Mouse (Mus musculus) urinary bladder, adult 2 months (tissue): ENCODE results near the gene Triobp. TPM values are rescaled to one million over a fixed set of nuclear protein-coding genes. Genes with fewer than 3 reads are reported as not detected.
"Not testable (repeated sequence)": the region's sequence is repeated elsewhere in the genome, so short reads cannot be mapped to it uniquely, and the experiment has no call there.

Experiments used
- DNase-seq: peaks from one replicate; pipeline ENCODE4 v3.0.0; 2022; ENCODE audit warnings: low spot score
- polyA plus RNA-seq: library from polyadenylated mRNA; depleted of rRNA; stranded (reverse); fragments of >200 nt; gene quantifications from 2 replicates; pipeline ENCODE4 v1.2.3, GENCODE M21; 2012; rRNA removed

The Triobp gene
- polyA plus RNA-seq, 1 experiment, result 47.1 TPM

GRCm38 (mm10) chr15:79030551-79031435, 83.3 kb downstream of the Triobp start:
- peak; percentile 71 for DNase-seq

GRCm38 (mm10) chr15:79031908-79032307, 84.4 kb downstream of the Triobp start:
- DNase-seq, result not testable (repeated sequence)

- peak; percentile 62 for DNase-seq
Measured at GRCm38 (mm10) chr15:79037913-79038328, 90.4 kb downstream of the Triobp start.

- DNase-seq, result no peak
Measured at GRCm38 (mm10) chr15:79038331-79038730, 90.8 kb downstream of the Triobp start.

- DNase-seq, result peak; percentile 51
Measured at GRCm38 (mm10) chr15:79038853-79039252, 91.3 kb downstream of the Triobp start.

DNA sequence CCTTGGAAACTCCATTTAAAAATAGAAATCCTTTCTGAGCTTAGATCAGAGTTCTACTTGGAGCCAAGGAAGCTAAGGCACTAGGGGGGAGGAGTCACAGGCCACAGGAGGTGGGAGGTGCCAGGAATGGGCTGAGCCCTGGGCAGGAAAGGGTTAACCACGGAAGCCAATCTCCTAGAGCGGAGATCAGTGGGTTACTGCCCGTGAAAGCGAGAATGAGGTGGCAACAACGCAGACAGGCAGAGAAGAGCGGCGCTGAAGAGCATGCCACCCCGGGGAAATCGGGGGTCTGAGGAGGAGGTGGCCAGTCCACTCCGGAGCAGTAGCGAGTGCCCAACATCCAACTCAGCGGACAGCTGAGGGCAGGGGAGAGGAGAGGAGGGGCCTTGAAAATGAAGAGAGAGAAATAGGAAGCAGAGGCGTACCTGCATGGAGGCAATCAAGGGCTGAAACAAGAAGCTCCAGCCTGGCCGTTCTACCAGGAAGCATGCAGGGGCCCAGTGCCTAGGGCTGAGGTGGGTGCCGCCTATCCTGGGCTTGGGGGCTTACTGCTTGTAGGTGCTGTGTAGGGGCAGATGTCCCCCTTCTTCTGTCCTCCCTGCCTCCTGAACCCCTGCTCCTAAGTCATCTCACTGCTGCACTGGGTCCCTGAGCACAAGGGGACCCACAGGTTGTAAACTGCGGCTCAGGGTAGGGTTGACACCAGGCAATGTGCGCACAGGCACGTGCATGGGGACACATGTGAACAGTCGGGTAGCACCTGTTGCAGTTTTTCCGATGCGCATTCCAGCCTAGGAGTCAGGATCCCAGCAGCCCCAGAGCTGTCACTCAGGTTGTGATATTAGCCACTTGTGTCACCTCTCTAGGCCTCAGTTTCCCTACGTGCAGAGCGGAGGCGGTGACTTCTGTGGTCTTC, 93.2 kb downstream of the Triobp start:
- no peak for DNase-seq

- no peak for DNase-seq
Measured at GRCm38 (mm10) chr15:79041585-79041984, 94.1 kb downstream of the Triobp start, which contains the start of gene Galr3. TSS of gene Galr3 (plus strand) at chr15:79041885.

DNA sequence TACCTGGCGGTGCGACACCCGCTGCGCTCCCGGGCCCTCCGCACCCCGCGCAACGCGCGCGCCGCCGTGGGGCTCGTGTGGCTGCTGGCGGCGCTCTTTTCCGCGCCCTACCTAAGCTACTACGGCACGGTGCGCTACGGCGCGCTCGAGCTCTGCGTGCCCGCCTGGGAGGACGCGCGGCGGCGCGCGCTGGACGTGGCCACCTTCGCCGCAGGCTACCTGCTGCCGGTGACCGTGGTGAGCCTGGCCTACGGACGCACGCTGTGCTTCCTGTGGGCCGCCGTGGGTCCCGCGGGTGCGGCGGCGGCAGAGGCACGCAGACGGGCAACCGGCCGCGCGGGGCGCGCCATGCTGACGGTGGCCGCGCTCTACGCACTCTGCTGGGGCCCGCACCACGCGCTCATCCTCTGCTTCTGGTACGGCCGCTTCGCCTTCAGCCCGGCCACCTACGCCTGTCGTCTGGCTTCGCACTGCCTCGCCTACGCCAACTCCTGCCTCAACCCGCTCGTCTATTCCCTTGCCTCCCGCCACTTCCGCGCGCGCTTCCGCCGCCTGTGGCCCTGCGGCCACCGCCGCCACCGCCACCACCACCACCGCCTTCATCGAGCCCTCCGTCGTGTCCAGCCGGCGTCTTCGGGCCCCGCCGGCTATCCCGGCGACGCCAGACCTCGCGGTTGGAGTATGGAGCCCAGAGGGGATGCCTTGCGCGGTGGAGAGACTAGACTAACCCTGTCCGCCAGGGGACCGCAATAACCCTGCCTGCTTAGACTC, 95.4 kb downstream of the Triobp start:
- DNase-seq, result no peak

- no peak for DNase-seq
Measured at GRCm38 (mm10) chr15:79044837-79045236, 97.3 kb downstream of the Triobp start.

GRCm38 (mm10) chr15:79048186-79048585, 100.7 kb downstream of the Triobp start:
- no peak for DNase-seq

- DNase-seq, result no peak
Measured at GRCm38 (mm10) chr15:79050160-79050845, 102.8 kb downstream of the Triobp start.

GRCm38 (mm10) chr15:79050964-79051363, 103.4 kb downstream of the Triobp start:
- no peak for DNase-seq

DNA sequence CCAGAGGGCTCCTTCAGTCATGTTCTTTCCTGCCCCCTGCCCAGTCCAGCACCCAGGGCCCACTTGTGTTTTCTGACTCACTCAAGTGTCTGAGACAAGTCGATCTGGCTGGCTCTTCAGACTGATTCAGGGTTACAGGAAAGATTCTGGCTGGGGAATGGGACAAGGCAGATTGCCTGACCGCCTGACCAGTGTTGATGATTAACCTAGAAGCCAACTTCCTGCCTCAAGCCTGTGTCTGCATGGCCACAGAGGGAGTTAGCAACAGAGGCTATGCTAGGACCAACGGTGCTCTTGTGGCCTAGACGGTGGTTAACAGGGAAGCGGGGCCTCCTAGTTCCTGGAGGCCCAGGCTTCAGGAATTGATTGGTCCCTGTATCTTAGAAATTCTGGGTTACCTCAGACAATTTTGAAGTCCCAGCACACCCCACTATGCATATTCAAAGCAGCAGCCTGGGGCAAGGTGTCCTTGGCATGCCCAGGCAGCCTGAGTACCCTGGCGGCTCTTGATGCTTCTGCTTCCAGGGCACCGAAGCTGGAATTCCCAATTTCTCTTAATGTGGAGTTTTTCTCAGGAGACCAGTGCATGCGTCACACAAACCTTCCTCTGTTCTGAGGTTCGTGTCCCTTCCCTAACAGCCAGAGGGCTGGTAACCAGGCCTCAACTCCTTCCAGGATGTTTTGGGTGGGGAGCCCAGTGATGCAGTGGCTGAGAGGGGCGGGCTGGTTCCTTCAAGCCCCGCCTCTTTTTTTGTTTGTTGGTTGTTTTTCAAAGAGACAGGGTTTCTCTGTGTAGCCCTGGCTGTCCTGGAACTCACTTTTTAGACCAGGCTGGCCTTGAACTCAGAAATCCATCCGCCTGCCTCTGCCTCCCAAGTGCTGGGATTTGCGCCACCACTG, 104.2 kb downstream of the Triobp start:
- DNase-seq, result no peak

- DNase-seq, result no peak
Measured at GRCm38 (mm10) chr15:79052366-79052765, 104.8 kb downstream of the Triobp start.

Other genes with a start within 250 kb of the Triobp start
- 0.03 and 0.04 TPM in 2 replicates for gene Elfn2, start 229.0 kb upstream of the Triobp start, polyA plus RNA-seq
- 8.0 and 9.2 TPM in 2 replicates for gene Mfng, start 174.2 kb upstream of the Triobp start, polyA plus RNA-seq
- gene Card10, start 144.7 kb upstream of the Triobp start, polyA plus RNA-seq, result 8.6 and 9.5 TPM in 2 replicates
- 21.0 and 21.6 TPM in 2 replicates for gene Cdc42ep1, start 105.1 kb upstream of the Triobp start, polyA plus RNA-seq
- 1.3 and 2.1 TPM in 2 replicates for gene Lgals2, start 92.2 kb upstream of the Triobp start, polyA plus RNA-seq
- gene Gga1, start 70.5 kb upstream of the Triobp start, polyA plus RNA-seq, result 53.5 and 56.7 TPM in 2 replicates
- gene Gm49510, start 48.1 kb upstream of the Triobp start, polyA plus RNA-seq, result 0.04 and 0.06 TPM in 2 replicates
- gene Sh3bp1, start 48.0 kb upstream of the Triobp start, polyA plus RNA-seq, result 34.6 and 35.1 TPM in 2 replicates
- gene Pdxp, start 33.8 kb upstream of the Triobp start, polyA plus RNA-seq, result 2.4 and 3.8 TPM in 2 replicates
- gene Lgals1, start 21.0 kb upstream of the Triobp start, polyA plus RNA-seq, result 979 and 1,151 TPM in 2 replicates
- 26.5 and 30.7 TPM in 2 replicates for gene Nol12, start 12.8 kb upstream of the Triobp start, polyA plus RNA-seq
- 103 and 117 TPM in 2 replicates for gene H1f0, start 80.7 kb downstream of the Triobp start, polyA plus RNA-seq
- 0.14 and 0.19 TPM in 2 replicates for gene Galr3, start 94.2 kb downstream of the Triobp start, polyA plus RNA-seq
- gene Ankrd54, start 115.2 kb downstream of the Triobp start, polyA plus RNA-seq, result 24.5 and 26.0 TPM in 2 replicates
- gene Eif3l, start 127.5 kb downstream of the Triobp start, polyA plus RNA-seq, result 125 and 145 TPM in 2 replicates
- gene Micall1, start 161.2 kb downstream of the Triobp start, polyA plus RNA-seq, result 63.5 and 79.4 TPM in 2 replicates
- gene Polr2f, start 193.3 kb downstream of the Triobp start, polyA plus RNA-seq, result 145 and 194 TPM in 2 replicates
- gene 1700088E04Rik, start 193.5 kb downstream of the Triobp start, polyA plus RNA-seq, result 3.7 and 4.0 TPM in 2 replicates
- 11.0 and 11.8 TPM in 2 replicates for gene Sox10, start 217.5 kb downstream of the Triobp start, polyA plus RNA-seq